In the genomic region with DNA sequence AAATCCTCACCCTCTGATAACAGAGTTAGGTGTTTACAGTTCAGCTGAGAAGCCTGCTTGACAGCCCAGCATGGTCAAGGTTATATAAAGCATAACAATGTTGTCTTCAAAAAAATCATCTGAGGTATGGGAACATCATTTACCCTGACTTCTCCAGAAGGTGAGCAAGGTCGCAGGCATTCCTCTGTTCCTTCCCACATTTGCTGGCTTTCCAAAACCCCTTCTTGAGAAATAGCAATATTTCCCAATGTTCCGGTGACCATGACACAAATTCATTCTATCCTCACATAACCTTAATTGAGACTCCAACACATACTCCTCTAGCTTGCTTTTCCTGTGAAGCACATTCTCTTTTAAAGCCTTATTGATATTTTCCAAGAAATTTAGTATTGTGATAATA, we compare ENCODE assay signal across 8 mouse cellular contexts. TPM values are rescaled to one million over a fixed set of nuclear protein-coding genes. Genes with fewer than 3 reads are reported as not detected.
DNase-seq lines count a peak whose midpoint lies in the region; ATAC-seq and TF ChIP-seq lines count a peak whose summit lies in the region.

No protein-coding gene starts in this region.

- H3K36me3 ChIP-seq in limb, embryonic 15.5 days: peaks cover 11% of the 10 kb centered on the region
- peaks cover 6% of the 10 kb centered on the region for H3K36me3 ChIP-seq in small intestine, adult 2 months (ENCODE audit: control insufficient read depth, insufficient read depth, low read length)

- H3K4me2 ChIP-seq in limb, embryonic 15.5 days: peak overlapping the region; percentile 50

- TF ChIP-seq CTCF in lung, adult 2 months (IDR thresholded peaks at IDR 0.05; ENCODE audit: insufficient read depth, low read length): no peak
- no peak for TF ChIP-seq CTCF in small intestine, adult 2 months (IDR thresholded peaks at IDR 0.05; ENCODE audit: extremely low read depth, insufficient read length, insufficient replicate concordance, low read depth, low read length)

- TF ChIP-seq POLR2A in lung, adult 2 months (IDR thresholded peaks at IDR 0.05; ENCODE audit: borderline replicate concordance, extremely low read depth, low read depth, low read length): no peak
- TF ChIP-seq POLR2A in small intestine, adult 2 months (IDR thresholded peaks at IDR 0.05; ENCODE audit: low read depth, low read length): no peak

- peak overlapping the region; percentile 5 for H3K4me3 ChIP-seq in lung, adult 2 months (replicated peaks; ENCODE audit: extremely low read depth, low read depth, low read length)
- H3K4me3 ChIP-seq in limb, embryonic 15.5 days: peak overlapping the region; percentile 83
- peak overlapping the region; percentile 84 for H3K4me3 ChIP-seq in small intestine, adult 2 months (ENCODE audit: low read depth, low read length)

- peaks cover 2% of the 10 kb centered on the region; the same call in 1 of the 2 replicates for H3K4me1 ChIP-seq in lung, adult 2 months (ENCODE audit: control insufficient read depth, insufficient read depth, low read length)
- peaks cover 7% of the 10 kb centered on the region; the same call in 1 of the 2 replicates for H3K4me1 ChIP-seq in limb, embryonic 15.5 days
- peaks cover 3% of the 10 kb centered on the region; the same call in 1 of the 2 replicates for H3K4me1 ChIP-seq in small intestine, adult 2 months (ENCODE audit: control insufficient read depth, insufficient read depth, insufficient read length, low read length)

- H3K9me3 ChIP-seq in limb, embryonic 15.5 days: no peaks in the 10 kb centered on the region

- peak overlapping the region; percentile 61; the same call in 1 of the 2 replicates for H3K9ac ChIP-seq in limb, embryonic 15.5 days

- ATAC-seq in limb, embryonic 15.5 days (ENCODE audit: insufficient number of reproducible peaks, low FRiP score, low TSS enrichment, low read depth): no peak
- ATAC-seq in activated CD4-positive, CD25-positive, alpha-beta regulatory T cell, adult 4 months: no peak

- intact Hi-C loops in left cerebral cortex, postnatal 10 days (cut with DNase I): no loop called here

- 43% methylated on average over 2 of the region's 2 CpGs for WGBS in lung, adult 2 months
- WGBS in limb, embryonic 15.5 days: 46% methylated on average over 2 of the region's 2 CpGs
- 21% methylated on average over 2 of the region's 2 CpGs for WGBS in small intestine, adult 2 months

- peak overlapping the region; percentile 95; the same call in 1 of the 2 replicates for H3K27ac ChIP-seq in limb, embryonic 15.5 days
- peak overlapping the region; percentile 52 for H3K27ac ChIP-seq in small intestine, adult 2 months (ENCODE audit: insufficient read depth, low read depth, low read length)

- no peak for DNase-seq in lung, adult 2 months
- no peak for DNase-seq in lung, postnatal 10 days
- peak; percentile 11 for DNase-seq in fibroblast of lung, adult 2 months (ENCODE audit: low read depth)
- DNase-seq in left cerebral cortex, postnatal 10 days (ENCODE audit: extremely low spot score in 1 of 2, low spot score in 2 of 2): no peak
- no peak for DNase-seq in embryo, embryonic 10 days (ENCODE audit: low spot score)

- H3K27me3 ChIP-seq in limb, embryonic 15.5 days: no peaks in the 10 kb centered on the region
- no peaks in the 10 kb centered on the region for H3K27me3 ChIP-seq in small intestine, adult 2 months (ENCODE audit: control insufficient read depth, insufficient read depth, low read length)

RNA-seq across cellular contexts. Expression of a gene that starts 0.8 kb away (rescaled TPM):
- 0.38 and 0.66 TPM in 2 replicates for polyA plus RNA-seq in lung, adult 2 months (2012; rRNA removed)
- polyA plus RNA-seq in limb, embryonic 15.5 days (2015; fragmentation: Nextera tagmentation; extraction: Ambion mirVana): 8.2 TPM in 2 replicates
- polyA plus RNA-seq in small intestine, adult 2 months (2012; rRNA removed): 0.20 and 0.32 TPM in 2 replicates
- 1 to 10 TPM; 3.3 to 5.3 TPM for polyA plus RNA-seq in activated CD4-positive, CD25-positive, alpha-beta regulatory T cell, adult 4 months (2017; shearing (Covaris generic))
- total RNA-seq in left cerebral cortex, postnatal 10 days (2021): 1 to 10 TPM; 7.1 to 7.8 TPM

RNA-seq across cellular contexts. Expression of a gene that starts 51.8 kb away (rescaled TPM):
- 3.1 and 4.8 TPM in 2 replicates for polyA plus RNA-seq in lung, adult 2 months (2012; rRNA removed)
- 18.6 and 22.5 TPM in 2 replicates for polyA plus RNA-seq in limb, embryonic 15.5 days (2015; fragmentation: Nextera tagmentation; extraction: Ambion mirVana)
- 0.71 and 1.3 TPM in 2 replicates for polyA plus RNA-seq in small intestine, adult 2 months (2012; rRNA removed)
- polyA plus RNA-seq in activated CD4-positive, CD25-positive, alpha-beta regulatory T cell, adult 4 months (2017; shearing (Covaris generic)): 10 to 100 TPM; 20.7 to 23.2 TPM
- total RNA-seq in left cerebral cortex, postnatal 10 days (2021): 10 to 100 TPM; 65.0 to 67.5 TPM

Comparison
In these comparisons a context has a peak if more than half of its experiments do, and no peak if none do; other contexts are left out.
1. H3K4me3 ChIP-seq: peak in every context shown above with its lines; median percentile 84 in small intestine, adult 2 months; 83 in limb, embryonic 15.5 days; 5 in lung, adult 2 months.